Mouse (Mus musculus): ENCODE measurements around the gene Psmg1. TPM values are rescaled to one million over a fixed set of nuclear protein-coding genes. Genes with fewer than 3 reads are reported as not detected.
"Not testable (repeated sequence)": the region's sequence is repeated elsewhere in the genome, so short reads cannot be mapped to it uniquely, and the experiment has no call there.

Gene Psmg1
- polyA plus RNA-seq, 1 experiment = 17.3 TPM

DNA sequence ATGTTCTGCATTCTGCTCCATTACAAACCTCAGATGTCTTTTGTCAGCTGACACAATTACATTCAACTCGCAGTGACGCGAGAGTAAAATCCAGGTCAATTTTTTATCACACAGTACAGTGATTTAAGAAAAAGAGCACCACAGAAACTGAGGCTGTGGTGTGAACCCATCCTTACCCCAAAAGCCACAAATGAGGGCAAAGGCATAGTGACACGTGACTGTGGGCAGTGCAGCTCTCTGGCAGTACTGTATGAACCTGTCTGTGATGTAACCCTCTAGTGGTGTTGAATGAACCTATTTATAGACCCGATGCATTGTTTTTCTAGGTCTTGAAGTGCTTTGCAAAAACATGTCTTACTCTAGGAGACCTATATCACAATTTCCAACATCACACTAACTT lies 8.5 kb upstream of the Psmg1 start:
- Histone ChIP-seq H3K4me1 (ENCODE audit: control insufficient read depth, insufficient read depth, low read length) (no peaks in the 10 kb centered on the region), H3K4me3 (ENCODE audit: insufficient read depth, low read length) (no peak overlapping the region), H3K27ac (ENCODE audit: insufficient read depth, low read depth, low read length) (no peak overlapping the region)
- no peak for TF ChIP-seq CTCF (IDR thresholded peaks at IDR 0.05; ENCODE audit: low read depth, low read length)
- no peak for TF ChIP-seq POLR2A (IDR thresholded peaks at IDR 0.05; ENCODE audit: borderline replicate concordance, low read depth, low read length)

DNA sequence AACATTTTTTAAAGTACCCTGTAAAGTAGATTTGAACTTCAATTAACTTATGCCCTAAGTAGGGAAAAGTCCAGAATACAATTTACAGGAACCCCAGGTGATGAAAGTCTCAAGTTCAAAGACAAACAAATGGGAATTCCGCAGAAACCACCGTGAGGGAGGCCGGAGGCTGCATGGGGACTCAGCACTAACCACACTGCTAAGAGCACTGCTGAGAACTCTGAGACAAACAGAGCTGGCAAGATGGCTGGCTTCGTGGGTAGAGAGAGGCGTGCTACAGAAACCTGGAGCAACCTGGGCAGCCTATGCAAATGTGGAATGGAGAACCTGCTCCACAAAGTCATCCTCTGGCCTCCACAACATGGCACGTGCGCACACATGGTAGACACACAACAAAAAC lies 5.4 kb upstream of the Psmg1 start:
- H3K4me3 ChIP-seq (ENCODE audit: insufficient read depth, low read length) = no peak overlapping the region
- no peak overlapping the region for H3K27ac ChIP-seq (ENCODE audit: insufficient read depth, low read depth, low read length)
- TF ChIP-seq POLR2A (IDR thresholded peaks at IDR 0.05; ENCODE audit: borderline replicate concordance, low read depth, low read length) (no peak), CTCF (IDR thresholded peaks at IDR 0.05; ENCODE audit: low read depth, low read length) (no peak)
- H3K4me1 ChIP-seq (ENCODE audit: control insufficient read depth, insufficient read depth, low read length) = no peaks in the 10 kb centered on the region

DNA sequence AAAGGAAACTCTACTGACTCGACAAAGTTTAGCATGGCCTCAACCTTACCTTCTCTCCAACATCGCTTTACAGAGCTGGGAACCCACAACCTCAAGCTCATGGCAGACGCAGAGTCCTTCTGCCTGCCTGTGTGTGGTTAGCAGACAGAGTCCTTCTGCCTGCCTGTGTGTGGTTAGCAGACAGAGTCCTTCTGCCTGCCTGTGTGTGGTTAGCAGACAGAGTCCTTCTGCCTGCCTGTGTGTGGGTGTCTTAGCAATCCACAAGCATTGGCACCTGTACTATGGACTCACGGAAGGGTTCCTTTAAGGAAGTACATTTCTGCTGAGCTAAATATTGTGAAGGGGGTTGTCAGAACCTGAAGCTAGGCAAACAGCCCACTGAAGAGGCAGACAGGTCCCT lies 3.8 kb upstream of the Psmg1 start:
- not testable (repeated sequence) for H3K27ac ChIP-seq (ENCODE audit: insufficient read depth, low read depth, low read length); H3K4me1 ChIP-seq (ENCODE audit: control insufficient read depth, insufficient read depth, low read length); H3K4me3 ChIP-seq (ENCODE audit: insufficient read depth, low read length)

DNA sequence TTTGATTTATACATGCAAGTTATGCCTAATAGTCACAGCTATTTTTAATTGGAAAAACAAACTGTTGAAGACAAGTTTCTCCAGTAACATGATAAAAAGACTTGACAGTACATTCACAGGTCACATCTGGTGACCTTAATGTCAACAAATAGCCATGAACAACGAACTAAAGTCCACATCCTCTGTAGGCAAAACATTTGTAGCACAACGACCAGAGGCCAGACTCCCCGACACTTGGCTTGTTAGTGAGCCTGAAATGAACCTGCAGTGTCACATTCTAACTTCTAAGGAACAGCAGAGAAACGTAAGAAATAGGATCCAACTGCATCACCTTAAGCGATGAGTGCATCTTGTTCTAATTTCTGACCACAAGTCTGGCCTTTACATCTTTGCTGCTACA lies 1.8 kb upstream of the Psmg1 start:
- no peak for TF ChIP-seq POLR2A (IDR thresholded peaks at IDR 0.05; ENCODE audit: borderline replicate concordance, low read depth, low read length)
- TF ChIP-seq CTCF (IDR thresholded peaks at IDR 0.05; ENCODE audit: low read depth, low read length) = no peak
- H3K27ac ChIP-seq (ENCODE audit: insufficient read depth, low read depth, low read length) = no peak overlapping the region
- H3K4me3 ChIP-seq (ENCODE audit: insufficient read depth, low read length) = no peak overlapping the region
- H3K4me1 ChIP-seq (ENCODE audit: control insufficient read depth, insufficient read depth, low read length) = no peaks in the 10 kb centered on the region

DNA sequence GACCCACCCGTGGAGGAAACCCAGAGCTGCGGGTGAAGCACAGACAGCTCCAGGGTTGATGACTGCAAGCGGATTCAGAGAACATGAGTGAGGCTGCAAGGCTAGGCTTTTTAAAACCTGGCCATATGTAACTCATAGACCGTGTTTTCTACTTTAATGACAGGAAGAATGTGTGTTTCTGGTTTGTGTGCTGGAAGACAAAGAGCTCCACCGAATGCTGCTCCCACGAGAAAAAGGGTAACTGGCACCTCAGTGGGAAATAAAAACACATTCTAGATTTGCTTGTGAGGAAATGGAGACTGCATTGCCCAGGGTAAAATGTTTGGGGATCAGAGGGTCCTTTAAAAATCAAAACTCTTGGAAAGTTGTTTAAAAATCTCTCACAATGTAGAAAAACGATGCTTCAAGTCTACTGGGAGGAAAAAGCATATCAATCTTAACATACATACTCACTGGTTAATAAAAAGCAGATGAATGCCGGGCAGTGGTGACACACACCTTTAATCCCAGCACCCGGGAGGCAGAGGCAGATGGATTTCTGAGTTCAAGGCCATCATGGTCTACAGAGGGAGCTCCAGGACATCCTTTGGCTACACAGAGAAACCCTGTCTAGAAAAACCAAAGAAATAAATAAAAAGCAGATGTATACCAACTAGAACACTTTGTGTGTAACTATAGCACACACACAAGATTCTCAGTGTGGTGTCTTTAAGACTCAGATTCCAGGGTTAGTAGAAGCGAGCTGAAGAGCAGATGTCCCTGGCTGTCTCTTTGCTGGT lies 551 bp upstream of the Psmg1 start:
- peak overlapping the region; percentile 90 for H3K4me3 ChIP-seq (ENCODE audit: insufficient read depth, low read length)
- TF ChIP-seq CTCF (IDR thresholded peaks at IDR 0.05; ENCODE audit: low read depth, low read length) (no peak), POLR2A (IDR thresholded peaks at IDR 0.05; ENCODE audit: borderline replicate concordance, low read depth, low read length) (no peak)
- H3K27ac ChIP-seq (ENCODE audit: insufficient read depth, low read depth, low read length) = peak overlapping the region; percentile 60
- H3K4me1 ChIP-seq (ENCODE audit: control insufficient read depth, insufficient read depth, low read length) = no peaks in the 10 kb centered on the region

DNA sequence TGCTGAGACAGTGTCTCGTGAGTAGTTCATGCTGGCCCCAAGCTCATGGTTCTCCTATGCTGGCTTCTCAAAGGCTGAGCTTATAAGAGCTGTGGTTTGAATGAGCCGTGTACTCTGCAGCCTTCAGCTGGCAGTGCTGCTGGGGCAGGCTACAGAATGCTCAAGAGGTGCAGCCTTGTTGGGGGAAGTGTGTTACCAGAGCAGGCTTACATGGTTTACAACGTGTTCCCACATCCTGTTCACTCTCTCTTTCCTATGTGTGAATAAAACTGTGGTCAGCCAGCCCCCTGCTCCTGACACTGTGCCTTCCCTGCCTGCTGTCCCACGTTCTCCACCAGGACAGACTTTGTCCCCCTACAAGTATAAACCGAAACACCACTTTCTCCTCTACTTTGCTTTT lies 5.8 kb downstream of the Psmg1 start:
- Histone ChIP-seq H3K4me1 (ENCODE audit: control insufficient read depth, insufficient read depth, low read length) (no peaks in the 10 kb centered on the region), H3K4me3 (ENCODE audit: insufficient read depth, low read length) (no peak overlapping the region), H3K27ac (ENCODE audit: insufficient read depth, low read depth, low read length) (no peak overlapping the region)
- TF ChIP-seq CTCF (IDR thresholded peaks at IDR 0.05; ENCODE audit: low read depth, low read length) = no peak
- TF ChIP-seq POLR2A (IDR thresholded peaks at IDR 0.05; ENCODE audit: borderline replicate concordance, low read depth, low read length) = no peak

DNA sequence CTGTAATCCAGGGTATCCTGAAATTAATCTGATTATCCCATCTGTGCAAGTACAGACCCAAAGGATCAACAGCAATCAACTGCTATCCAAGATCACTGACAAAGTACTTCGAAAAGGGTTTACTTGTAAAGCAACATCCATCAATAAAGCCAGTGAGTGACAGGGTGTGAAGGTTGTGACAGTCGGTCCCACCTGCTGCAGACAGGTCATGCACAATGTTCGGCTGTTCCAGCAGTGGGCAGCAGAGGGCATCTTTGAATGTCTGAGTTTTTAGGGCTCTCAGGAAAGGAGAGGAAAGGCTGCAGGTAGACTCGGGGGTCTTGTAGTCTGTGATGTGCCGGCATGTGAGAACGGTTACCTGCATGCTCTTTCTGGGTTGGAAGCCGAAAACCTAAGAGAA lies 7.2 kb downstream of the Psmg1 start:
- Histone ChIP-seq H3K4me3 (ENCODE audit: insufficient read depth, low read length) (no peak overlapping the region), H3K27ac (ENCODE audit: insufficient read depth, low read depth, low read length) (no peak overlapping the region), H3K4me1 (ENCODE audit: control insufficient read depth, insufficient read depth, low read length) (no peaks in the 10 kb centered on the region)
- TF ChIP-seq POLR2A (IDR thresholded peaks at IDR 0.05; ENCODE audit: borderline replicate concordance, low read depth, low read length) (no peak), CTCF (IDR thresholded peaks at IDR 0.05; ENCODE audit: low read depth, low read length) (peak; percentile 32; the same call in 1 of the 2 replicates)

DNA sequence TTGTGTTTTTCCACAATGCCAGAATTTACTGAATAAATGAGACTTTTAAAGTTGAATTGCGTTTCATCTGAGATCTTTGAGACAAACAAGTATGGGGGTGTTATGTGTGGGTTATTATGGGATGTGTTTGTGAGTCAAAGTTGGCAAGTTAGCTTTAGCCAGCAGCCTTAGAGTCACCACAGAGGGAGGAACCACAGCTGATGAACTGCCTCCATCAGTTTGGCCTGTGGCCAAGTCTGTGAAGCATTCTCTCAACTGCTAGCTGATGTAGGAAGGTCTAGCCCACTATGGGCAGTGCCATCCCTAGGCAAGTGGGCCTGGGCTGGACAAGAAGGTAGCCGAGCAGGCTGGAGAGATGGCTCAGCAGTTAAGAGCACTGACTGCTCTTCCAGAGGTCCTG lies 19.9 kb downstream of the Psmg1 start:
- no peaks in the 10 kb centered on the region for H3K4me1 ChIP-seq (ENCODE audit: control insufficient read depth, insufficient read depth, low read length)
- TF ChIP-seq POLR2A (IDR thresholded peaks at IDR 0.05; ENCODE audit: borderline replicate concordance, low read depth, low read length) (no peak), CTCF (IDR thresholded peaks at IDR 0.05; ENCODE audit: low read depth, low read length) (no peak)
- H3K27ac ChIP-seq (ENCODE audit: insufficient read depth, low read depth, low read length) = no peak overlapping the region
- H3K4me3 ChIP-seq (ENCODE audit: insufficient read depth, low read length) = no peak overlapping the region

DNA sequence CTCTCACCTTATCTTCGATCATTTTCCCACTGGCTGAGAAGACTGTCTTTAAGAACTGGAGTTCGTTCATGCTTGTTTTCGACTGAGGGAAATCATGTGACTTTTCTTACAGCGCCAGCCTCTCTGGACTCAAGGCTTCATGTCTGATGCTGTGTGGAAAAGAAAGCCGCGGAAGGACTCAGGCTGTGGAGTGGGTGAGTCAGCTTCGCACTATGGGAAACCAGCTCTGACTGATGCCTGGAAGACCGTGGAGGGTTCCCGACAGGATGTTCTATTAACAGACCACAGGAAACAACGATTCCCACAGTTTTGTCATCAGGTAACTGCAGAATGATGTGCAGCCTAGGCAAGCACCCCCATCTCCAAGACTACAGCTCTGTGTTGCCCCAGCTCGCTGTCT lies 23.3 kb downstream of the Psmg1 start:
- H3K4me1 ChIP-seq (ENCODE audit: control insufficient read depth, insufficient read depth, low read length) = peaks cover 5% of the 10 kb centered on the region; the same call in 1 of the 2 replicates
- H3K4me3 ChIP-seq (ENCODE audit: insufficient read depth, low read length) = no peak overlapping the region
- TF ChIP-seq POLR2A (IDR thresholded peaks at IDR 0.05; ENCODE audit: borderline replicate concordance, low read depth, low read length) = no peak
- TF ChIP-seq CTCF (IDR thresholded peaks at IDR 0.05; ENCODE audit: low read depth, low read length) = no peak
- no peak overlapping the region for H3K27ac ChIP-seq (ENCODE audit: insufficient read depth, low read depth, low read length)

DNA sequence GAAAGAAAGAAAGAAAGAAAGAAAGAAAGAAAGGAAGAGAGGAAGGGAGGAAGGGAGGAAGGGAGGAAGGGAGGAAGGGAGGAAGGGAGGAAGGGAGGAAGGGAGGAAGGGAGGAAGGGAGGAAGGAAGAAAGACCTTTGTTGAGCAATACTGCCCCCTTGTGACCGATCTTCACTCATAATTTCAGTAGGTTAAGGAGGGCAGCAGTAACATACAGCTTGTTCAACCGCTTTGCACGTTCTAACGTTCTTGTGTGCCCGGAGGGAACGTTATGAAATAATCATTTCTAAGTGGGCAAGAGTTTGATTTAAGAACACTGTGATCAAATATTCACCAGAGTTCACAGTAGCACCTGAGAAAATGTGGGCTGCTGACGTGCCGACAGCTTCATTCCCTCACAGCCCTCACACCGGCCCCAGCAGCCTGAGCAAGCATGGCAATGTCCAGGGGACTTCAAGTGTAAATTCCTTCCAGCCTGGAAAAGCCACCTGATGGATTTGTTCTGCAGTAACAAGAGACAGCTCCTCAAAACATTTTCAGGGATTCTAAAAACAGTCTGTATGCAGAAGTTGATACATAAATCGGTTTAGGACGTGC lies 26.2 kb downstream of the Psmg1 start:
- H3K27ac ChIP-seq (ENCODE audit: insufficient read depth, low read depth, low read length) = no peak overlapping the region
- peaks cover 11% of the 10 kb centered on the region for H3K4me1 ChIP-seq (ENCODE audit: control insufficient read depth, insufficient read depth, low read length)
- H3K4me3 ChIP-seq (ENCODE audit: insufficient read depth, low read length) = no peak overlapping the region
- no peak for TF ChIP-seq POLR2A (IDR thresholded peaks at IDR 0.05; ENCODE audit: borderline replicate concordance, low read depth, low read length)
- no peak for TF ChIP-seq CTCF (IDR thresholded peaks at IDR 0.05; ENCODE audit: low read depth, low read length)

DNA sequence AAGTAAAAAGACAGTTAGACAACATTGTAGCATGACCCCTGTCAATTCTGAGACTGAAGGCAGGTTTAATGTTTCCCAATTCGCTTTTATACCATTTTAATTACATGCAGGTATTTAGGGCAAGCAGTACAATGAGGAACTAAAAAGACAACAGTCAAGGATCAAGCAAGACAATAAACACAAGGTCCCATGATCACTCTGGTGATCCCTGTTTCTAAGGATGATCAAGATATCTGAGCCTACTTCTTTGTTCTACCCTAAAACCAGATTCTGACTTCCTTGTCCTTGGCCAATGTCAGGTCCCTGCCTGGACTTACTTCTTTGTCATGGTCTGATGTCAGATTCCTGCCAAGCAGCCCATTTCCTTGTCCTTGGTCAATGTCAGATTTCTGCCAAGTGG lies 29.3 kb downstream of the Psmg1 start:
- peaks cover 13% of the 10 kb centered on the region for H3K4me1 ChIP-seq (ENCODE audit: control insufficient read depth, insufficient read depth, low read length)
- H3K4me3 ChIP-seq (ENCODE audit: insufficient read depth, low read length); H3K27ac ChIP-seq (ENCODE audit: insufficient read depth, low read depth, low read length): not testable (repeated sequence)

DNA sequence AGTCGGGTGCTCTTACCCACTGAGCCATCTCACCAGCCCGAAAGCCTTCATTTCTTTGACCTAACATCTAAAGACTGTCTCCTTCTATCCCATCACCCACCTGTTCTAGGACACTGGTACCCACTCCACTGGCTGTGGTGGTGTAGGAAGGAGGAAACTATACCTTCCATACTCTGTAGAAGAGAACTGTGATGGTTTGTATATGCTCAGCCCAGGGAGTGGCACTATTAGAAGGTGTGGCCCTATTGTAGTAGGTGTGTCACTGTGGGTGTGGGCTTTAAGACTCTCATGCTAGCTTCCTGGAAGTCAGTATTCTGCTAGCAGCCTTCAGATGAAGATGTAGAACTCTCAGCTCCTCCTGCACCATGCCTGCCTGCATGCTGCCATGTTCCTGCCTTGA lies 30.1 kb downstream of the Psmg1 start:
- H3K4me1 ChIP-seq (ENCODE audit: control insufficient read depth, insufficient read depth, low read length) = peaks cover 18% of the 10 kb centered on the region

More for the DNA sequence above, 30.1 kb downstream of the Psmg1 start:
- not testable (repeated sequence) for H3K4me3 ChIP-seq (ENCODE audit: insufficient read depth, low read length); H3K27ac ChIP-seq (ENCODE audit: insufficient read depth, low read depth, low read length)

Measured in bone marrow macrophage, adult 2 months (primary cell).